Mouse (Mus musculus) liver, adult (tissue): ENCODE results near the gene Pfdn6.
"Not testable (repeated sequence)": the region's sequence is repeated elsewhere in the genome, so short reads cannot be mapped to it uniquely, and the experiment has no call there.

ENCODE experiments used
- GATA4 ChIP-seq: IDR thresholded peaks from 2 replicates; pipeline ENCODE4 v1.6.1; 2014; ENCODE audit warnings: mild to moderate bottlenecking, low read length; ENCODE audit not compliant: insufficient replicate concordance

Gene Pfdn6

DNA sequence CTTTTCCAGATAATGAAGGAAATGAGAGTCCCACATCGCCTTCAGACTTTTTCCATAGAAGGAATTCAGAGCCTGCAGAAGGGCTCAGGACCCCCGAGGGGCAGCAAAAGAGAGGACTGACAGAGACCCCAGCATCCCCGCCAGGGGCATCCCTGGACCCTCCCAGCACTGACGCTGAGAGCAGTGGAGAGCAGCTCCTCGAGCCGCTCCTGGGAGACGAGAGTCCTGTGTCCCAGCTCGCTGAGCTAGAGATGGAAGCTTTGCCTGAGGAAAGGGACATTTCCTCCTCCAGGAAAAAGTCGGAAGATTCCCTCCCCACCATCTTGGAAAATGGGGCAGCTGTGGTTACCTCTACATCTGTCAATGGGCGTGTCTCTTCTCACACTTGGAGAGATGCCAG, 26.9 kb downstream of the Pfdn6 start:
- no peak for TF ChIP-seq GATA4

DNA sequence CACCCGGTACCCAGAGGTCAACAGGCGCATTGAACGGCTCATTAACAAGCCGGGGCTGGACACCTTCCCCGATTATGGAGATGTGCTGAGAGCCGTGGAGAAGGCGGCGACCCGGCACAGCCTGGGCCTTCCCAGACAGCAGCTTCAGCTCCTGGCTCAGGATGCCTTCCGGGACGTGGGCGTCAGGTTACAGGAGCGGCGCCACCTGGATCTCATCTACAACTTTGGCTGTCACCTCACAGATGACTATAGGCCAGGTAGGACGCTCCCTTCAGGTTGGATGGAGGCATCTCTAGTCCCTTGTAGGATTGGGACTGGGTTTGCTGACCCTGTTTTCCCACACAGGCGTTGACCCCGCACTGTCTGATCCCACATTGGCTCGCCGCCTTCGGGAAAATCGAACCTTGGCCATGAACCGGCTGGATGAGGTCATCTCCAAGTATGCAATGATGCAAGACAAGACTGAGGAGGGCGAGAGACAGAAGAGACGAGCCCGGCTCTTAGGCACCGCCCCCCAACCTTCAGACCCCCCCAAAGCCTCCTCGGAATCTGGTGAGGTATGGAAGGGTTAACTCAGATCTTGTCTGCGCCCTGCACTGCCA, 28.2 kb downstream of the Pfdn6 start:
- no peak for TF ChIP-seq GATA4

DNA sequence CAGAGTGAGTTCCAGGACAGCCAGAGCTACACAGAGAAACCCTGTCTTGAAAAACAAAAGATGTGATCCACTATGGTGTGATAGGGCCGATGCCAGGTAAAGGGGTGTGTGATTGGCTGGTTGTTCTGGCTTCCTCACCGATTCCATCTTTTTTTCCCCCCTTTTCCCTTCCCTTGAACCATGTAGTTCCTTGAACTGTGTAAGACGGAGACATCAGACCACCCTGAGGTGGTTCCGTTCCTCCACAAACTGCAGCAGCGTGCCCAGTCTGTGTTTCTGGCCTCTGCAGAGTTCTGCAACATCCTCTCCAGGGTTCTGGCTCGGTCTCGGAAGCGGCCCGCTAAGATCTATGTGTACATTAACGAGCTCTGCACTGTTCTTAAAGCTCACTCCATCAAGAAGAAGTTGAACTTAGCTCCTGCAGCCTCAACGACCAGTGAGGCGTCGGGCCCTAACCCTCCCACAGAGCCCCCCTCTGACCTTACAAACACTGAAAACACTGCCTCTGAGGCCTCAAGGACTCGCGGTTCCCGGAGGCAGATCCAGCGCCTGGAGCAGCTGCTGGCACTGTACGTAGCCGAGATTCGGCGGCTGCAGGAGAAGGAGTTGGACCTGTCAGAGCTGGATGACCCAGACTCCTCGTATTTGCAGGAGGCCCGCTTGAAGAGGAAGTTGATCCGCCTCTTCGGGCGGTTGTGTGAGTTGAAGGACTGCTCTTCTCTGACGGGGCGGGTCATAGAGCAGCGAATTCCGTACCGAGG, 28.9 kb downstream of the Pfdn6 start:
- no peak for TF ChIP-seq GATA4

DNA sequence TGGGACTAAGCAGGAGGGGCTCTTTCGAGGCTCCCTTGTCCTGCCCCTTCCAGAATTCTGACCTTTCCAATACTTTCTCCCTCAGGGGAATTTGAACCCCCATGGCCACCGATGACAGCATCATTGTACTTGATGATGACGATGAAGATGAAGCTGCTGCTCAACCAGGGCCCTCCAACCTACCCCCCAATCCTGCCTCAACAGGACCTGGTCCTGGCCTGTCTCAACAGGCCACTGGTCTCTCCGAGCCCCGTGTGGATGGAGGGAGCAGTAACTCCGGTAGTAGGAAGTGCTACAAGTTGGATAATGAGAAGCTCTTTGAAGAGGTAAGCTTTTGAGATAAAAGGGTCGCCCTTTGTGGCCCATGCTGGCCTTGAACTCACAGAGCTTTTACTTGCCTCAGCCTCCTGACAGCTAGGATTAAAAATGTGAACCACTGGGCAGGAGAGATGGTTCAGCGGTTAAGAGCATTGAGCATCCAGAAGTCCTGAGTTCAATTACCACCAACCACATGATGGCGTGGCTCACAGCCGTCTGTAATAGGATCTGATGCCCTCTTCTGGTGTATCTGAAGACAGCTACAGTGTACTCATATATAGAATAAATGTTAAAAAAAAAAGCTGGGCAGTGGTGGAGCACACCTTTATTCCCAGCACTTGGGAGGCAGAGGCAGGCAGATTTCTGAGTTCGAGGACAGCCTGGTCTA, 29.6 kb downstream of the Pfdn6 start:
- no peak for TF ChIP-seq GATA4

DNA sequence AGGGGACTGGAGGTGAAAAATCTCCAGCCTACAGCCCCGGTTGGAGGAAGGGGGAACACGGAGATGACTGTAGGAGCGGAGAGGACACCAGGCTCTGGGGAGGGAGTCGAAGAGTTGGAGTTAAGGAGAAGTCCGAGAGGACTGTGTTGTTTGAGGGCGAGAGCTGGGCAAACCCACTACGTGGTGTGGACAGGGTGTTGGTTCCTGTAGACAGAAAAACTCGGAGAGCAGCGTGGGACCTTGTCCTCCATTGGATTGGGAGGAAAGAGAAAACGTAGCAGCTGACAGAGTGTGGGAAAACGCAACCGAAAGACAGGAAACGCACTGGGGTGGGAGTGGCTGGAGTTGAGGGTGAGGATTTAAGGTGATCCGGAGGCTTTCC, 30.3 kb downstream of the Pfdn6 start:
- no peak for TF ChIP-seq GATA4

DNA sequence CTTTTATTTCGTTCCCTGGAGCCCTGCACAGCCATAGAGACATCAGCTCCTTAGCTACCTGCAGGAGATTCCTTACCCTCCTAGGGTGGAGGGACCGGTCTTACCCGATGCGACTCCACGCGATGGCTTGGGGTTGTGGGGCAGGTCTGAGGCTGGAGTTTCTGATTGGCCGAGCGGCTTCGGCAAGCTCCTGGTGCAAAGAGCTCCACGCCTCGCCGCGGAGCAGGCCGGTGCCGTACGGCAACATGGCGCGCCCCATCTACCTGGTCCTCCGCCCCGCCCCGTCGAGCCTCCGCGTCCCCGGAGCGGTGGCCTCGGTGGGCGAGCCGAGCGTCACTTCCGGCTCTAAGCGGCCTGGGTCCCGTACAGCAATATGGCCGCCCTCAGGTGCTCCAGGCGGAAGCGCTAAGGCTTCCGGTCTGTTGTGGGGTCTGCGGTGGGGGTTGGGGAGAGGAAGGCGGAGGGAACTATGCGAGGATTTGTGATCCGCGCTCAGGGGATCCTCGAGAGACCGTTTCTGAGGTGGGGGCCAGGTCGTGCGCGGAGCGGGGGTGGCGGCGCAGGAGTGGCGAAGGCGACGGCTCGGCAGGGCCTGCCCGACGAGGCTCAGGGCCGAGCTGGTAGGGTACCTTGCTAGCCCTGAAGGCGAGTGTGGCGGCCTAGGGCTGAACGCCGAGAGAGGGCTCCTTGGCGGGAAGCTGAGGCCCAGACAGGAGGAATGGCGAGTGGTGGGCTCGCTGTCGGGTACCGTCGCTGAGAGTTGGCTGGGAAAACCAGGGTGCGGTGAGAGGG, 30.9 kb downstream of the Pfdn6 start, which contains the start of gene Daxx:
Daxx (plus strand) TSS at position 338 of the 792 bp plus-strand sequence.
- no peak for TF ChIP-seq GATA4

DNA sequence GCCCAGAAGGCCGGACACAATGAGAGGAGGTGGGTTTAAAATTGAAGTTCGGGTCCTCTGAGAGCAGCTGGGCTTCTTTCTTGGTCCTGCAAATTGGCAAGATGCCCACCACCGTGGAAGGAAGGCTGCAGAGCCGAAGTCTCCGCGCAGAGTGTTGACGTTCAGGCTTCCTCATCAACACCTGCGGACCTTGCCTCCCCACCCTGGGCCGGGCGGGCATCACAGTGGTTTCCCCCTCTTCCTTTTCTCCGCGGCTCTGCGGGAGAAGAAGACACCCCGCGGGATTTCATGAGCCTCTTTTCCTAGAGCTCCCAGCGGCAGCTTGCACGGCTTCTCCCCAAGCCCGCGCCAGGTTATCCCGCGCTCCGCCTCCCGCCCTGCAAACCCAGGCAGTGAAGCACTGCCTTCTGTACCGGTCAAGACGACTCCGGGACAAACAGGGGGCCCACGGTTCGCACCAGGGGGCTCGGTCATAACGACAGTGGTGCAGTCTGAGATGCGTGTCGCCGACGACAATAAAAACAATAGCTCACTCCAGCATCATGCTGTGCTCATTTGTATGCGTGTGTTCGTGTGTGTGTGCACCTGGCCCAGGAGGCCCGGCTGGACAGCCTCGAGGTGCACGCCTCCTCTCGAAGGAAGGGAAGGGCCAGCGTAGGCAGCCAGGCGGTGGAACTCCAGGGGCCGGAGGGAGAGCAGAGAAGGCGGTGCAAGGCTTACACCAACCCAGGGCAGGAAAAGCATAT, 31.6 kb downstream of the Pfdn6 start:
- TF ChIP-seq GATA4, result no peak

DNA sequence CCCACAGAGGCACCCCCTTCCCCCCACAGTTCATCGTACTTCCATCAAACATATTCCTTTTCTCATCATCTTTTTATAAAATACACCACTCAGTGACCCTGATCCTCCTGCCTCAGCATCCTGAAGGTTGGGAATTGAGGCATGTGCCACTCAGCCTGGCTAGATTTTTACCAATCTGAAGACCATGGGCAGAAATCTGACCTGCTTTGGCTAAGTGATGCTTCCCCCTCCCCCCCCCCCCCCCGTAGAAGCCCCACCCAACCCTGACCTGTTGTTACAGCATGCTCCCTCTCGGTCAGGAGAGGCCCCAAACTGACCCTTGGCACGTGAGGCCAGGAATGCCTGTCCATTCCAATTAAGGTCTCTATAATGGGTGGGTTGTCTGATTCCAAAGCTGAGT, 35.3 kb downstream of the Pfdn6 start, which contains the start of gene Platr17:
Platr17 (plus strand) TSS at position 301 of the 400 bp plus-strand sequence.
- not testable (repeated sequence) for TF ChIP-seq GATA4

DNA sequence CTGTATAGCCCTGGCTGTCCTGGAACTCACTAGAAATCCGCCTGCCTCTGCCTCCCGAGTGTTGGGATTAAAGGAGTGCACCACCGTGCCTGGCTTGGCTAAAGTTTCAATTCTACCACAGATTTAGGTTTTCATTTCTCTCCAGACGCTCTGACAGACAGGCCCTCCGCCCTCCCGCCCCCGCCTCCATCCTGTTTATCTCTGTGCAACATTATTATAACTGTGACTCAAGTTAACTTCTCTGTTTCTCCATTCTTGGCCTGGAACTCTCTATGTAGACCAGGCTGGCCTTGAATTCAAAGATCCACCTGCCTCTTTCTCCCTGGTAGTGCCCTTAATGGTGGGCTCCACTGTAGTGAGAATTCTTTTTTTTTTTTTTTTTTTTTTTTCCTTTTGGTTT, 37.7 kb downstream of the Pfdn6 start:
- no peak for TF ChIP-seq GATA4

DNA sequence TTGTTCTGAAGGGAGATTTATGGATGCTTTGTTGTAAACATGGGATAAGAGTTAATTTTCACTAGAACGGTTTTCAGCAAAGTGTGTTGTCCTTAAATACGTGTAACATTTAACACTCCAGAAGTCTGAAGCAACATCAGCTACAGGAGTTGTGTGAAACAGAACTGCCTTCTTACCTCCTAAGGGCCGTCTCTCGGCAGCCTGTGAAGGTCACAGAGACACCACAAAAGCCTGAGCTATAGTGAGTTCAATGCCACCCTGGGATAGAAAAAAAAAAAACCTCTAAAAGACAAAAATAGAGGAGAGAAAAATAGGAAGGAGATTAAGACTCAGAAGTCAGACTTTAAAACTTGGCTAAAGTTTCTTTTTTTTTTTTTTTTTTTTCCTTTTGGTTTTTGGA, 38.1 kb downstream of the Pfdn6 start:
- TF ChIP-seq GATA4, result no peak

DNA sequence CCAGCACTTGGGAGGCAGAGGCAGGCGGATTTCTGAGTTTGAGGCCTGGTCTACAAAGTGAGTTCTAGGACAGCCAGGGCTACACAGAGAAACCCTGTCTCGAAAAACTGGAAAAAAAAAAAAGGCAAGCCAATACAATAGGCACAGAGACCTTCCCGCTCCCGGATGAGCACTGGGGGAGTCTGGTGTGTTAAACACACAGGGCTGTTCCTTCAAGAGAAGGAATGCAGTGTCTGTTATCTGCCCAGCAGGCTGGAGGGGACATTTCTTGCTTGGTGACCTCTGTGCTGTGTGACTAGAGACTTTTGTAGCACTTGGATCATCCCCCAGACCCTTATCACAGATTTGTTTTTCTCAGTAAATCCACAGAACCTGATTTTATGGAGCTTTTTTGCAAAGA, 38.5 kb downstream of the Pfdn6 start:
- no peak for TF ChIP-seq GATA4

DNA sequence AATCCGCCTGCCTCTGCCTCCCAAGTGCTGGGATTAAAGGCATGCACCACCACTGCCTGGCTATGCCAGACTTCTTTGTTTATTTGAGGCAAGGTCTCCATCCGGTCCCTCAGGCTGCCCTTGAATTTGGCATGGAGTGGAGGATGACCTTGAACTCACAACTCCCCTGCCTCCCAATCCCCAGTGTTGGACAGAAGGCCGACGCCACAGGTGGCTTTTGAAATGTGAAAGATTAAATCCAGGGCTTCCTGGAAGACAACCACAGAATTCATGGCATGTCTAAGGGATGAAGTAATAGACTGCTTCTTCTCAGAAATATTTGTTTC, 39.2 kb downstream of the Pfdn6 start:
- no peak for TF ChIP-seq GATA4

DNA sequence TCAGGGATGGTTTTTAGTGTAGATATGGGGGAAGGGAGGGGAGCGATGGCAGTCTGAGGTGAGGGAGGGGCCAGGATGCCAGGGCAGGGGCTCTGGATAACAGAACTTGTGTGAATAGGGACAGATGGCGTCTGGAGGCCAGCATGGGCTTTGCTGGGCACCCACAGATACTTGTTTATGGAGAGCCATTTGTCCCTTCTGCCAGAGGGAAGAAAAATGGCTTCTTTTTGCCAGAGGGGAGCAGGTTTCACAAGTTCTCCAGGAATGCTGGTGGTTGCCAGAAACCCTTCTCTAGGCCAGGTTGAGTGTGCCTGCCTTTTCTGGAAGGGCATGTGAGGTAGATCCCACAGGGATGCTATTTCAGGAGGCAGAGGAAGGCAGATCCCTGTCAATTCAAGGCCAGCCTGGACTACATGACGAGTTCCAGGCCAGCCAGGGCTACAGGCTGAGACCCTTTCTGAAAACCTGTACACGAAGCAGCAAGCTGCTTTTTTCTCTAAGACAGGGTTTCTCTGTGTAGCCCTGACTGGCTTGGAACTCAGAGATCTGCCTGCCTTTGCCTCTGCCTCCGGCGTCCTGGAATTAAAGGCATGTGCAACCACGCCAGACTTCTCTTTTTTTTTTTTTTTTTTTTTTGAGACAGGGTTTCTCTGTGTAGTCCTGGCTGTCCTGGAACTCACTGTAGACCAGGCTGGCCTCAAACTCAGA, 39.7 kb downstream of the Pfdn6 start:
- TF ChIP-seq GATA4, result no peak

DNA sequence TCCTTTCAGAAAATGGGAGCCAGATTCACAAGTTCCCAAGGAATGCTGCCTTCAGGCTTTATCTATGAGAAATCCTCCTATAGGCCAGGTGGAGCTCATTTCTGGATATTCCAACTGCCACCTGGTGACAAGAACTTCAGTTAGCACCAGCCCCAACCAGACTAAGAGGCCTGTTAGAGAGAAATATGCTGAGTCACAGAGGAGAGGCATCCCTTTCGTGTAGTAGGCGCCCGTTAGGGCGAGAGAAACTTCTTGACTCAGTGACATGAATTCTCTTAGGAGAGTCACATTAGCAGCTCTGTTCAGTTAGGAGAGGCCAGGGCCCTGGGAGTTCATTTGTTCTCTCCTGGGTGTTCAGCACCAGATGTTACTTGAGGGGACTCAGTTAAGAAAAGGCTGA, 40.5 kb downstream of the Pfdn6 start:
- TF ChIP-seq GATA4, result no peak

DNA sequence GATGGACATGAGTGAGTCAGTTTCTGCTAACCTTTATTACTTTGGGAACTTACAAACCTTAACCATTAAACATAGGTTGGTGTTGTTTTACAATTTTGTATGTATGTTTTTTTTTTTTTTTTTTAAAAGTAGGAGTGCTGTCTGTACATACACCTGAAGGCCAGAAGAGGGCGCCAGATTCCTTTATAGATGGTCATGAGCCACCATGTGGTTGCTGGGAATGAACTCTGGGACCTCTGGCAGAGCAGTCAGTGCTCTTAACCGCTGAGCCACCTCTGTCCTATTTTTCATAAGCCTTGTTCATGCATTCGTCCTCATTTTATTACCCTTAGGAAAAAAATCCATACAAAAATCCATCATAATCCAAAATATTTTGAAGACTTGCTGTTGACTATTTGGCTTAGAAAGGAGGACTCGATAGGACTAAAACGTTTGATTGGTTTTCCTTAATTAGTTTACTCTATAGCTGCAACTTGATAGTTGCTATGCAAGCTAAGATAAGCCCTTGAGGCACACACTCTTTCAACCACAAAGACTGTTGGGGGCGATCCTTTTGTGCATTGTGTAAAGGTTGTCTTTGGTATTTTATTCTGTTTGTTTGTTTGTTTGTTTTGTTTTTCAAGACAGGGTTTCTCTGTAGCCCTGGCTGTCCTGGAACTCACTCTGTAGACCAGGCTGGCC, 42.9 kb downstream of the Pfdn6 start:
- no peak for TF ChIP-seq GATA4
